In the genomic region with DNA sequence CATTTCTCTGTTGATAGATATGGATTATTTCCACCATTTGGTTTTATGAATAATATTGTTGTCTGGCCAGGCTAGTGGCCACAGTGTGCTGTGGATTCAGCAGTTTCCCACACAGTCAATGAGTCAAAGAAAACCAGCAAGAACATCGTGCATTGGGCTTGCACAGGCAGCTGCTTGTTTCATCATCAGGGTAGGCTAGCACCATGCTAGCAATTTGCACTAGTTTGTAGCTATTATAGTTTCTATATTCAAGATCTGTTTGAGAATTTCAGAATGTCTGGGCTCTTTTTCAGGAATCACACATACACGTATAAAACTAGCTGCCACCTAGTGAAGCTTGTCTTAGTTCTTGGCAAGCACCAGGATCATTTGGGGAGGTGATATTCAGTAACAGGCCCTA, we compare ENCODE assay signal across 25 mouse cellular contexts. TPM values are rescaled to one million over a fixed set of nuclear protein-coding genes. Genes with fewer than 3 reads are reported as not detected.
A peak's percentile ranks its signal among the peaks of the same experiment; 100 is the strongest.
DNase-seq lines count a peak whose midpoint lies in the region; ATAC-seq and TF ChIP-seq lines count a peak whose summit lies in the region.
"Had no signal": no experiment of that assay in that cellular context is flagged by ENCODE, and none has a peak within 500 bp of the region (broad histone marks: within the 10 kb centered on the region; RNA-seq: fewer than 3 reads in every experiment).

No protein-coding gene starts in this region.

- H3K4me2 ChIP-seq in kidney, embryonic 16.5 days (replicated peaks; ENCODE audit: low read depth, low read length) = no peak overlapping the region
- H3K4me2 ChIP-seq in stomach, embryonic 16.5 days (ENCODE audit: low read depth, low read length) = no peak overlapping the region
- H3K4me2 ChIP-seq in stomach, postnatal 0 days (replicated peaks; ENCODE audit: low read depth) = no peak overlapping the region
- H3K4me2 ChIP-seq in liver, postnatal 0 days (ENCODE audit: low read depth, low read length) = no peak overlapping the region
- H3K4me2 ChIP-seq: embryonic facial prominence, embryonic 15.5 days; hindbrain, embryonic 12.5 days had no signal

- no peak for TF ChIP-seq CTCF in stomach, postnatal 0 days (IDR thresholded peaks at IDR 0.05; ENCODE audit: low read depth)
- TF ChIP-seq CTCF in liver, postnatal 0 days (IDR thresholded peaks at IDR 0.05; ENCODE audit: low read depth) = no peak

- TF ChIP-seq EP300 in stomach, postnatal 0 days (optimal IDR thresholded peaks at IDR 0.05) = no peak
- no peak for TF ChIP-seq EP300 in liver, postnatal 0 days (IDR thresholded peaks at IDR 0.05; ENCODE audit: low read depth)

- ATAC-seq in frontal cortex, adult (ENCODE audit: low TSS enrichment) = peak; percentile 62
- no peak for ATAC-seq in kidney, embryonic 16.5 days (ENCODE audit: low FRiP score, low TSS enrichment)
- no peak for ATAC-seq in stomach, embryonic 16.5 days (ENCODE audit: insufficient read depth, low FRiP score)
- ATAC-seq in stomach, postnatal 0 days (ENCODE audit: low FRiP score, low TSS enrichment) = no peak
- no peak for ATAC-seq in megakaryocyte progenitor cell, adult 5-6 weeks (replicated peaks; ENCODE audit: poor library complexity)
- ATAC-seq in liver, postnatal 0 days = no peak
- ATAC-seq: CD4-positive, CD25-positive, alpha-beta regulatory T cell, adult 4 months; forebrain, embryonic 14.5 days had no signal

- no peak overlapping the region for H3K9ac ChIP-seq in kidney, embryonic 16.5 days (replicated peaks; ENCODE audit: low read length)
- H3K9ac ChIP-seq in stomach, embryonic 16.5 days (ENCODE audit: low read length) = no peak overlapping the region
- no peak overlapping the region for H3K9ac ChIP-seq in stomach, postnatal 0 days (ENCODE audit: low read length)
- no peak overlapping the region for H3K9ac ChIP-seq in liver, postnatal 0 days (replicated peaks)
- H3K9ac ChIP-seq: embryonic facial prominence, embryonic 15.5 days; hindbrain, embryonic 12.5 days had no signal

- no peaks in the 10 kb centered on the region for H3K9me3 ChIP-seq in kidney, embryonic 16.5 days (ENCODE audit: low read length)
- H3K9me3 ChIP-seq in stomach, embryonic 16.5 days (replicated peaks; ENCODE audit: control insufficient read depth, low read length) = no peaks in the 10 kb centered on the region
- no peaks in the 10 kb centered on the region for H3K9me3 ChIP-seq in stomach, postnatal 0 days (ENCODE audit: control insufficient read depth, low read length)
- no peaks in the 10 kb centered on the region for H3K9me3 ChIP-seq in liver, postnatal 0 days (ENCODE audit: low read length)
- H3K9me3 ChIP-seq: embryonic facial prominence, embryonic 15.5 days; forebrain, embryonic 10.5 days; G1E; heart, embryonic 10.5 days; hindbrain, embryonic 12.5 days had no signal

- no peak overlapping the region for H3K4me3 ChIP-seq in kidney, embryonic 16.5 days (ENCODE audit: low read length)
- no peak overlapping the region for H3K4me3 ChIP-seq in stomach, embryonic 16.5 days (replicated peaks; ENCODE audit: low read length)
- no peak overlapping the region for H3K4me3 ChIP-seq in stomach, postnatal 0 days (ENCODE audit: low read depth, low read length)
- no peak overlapping the region for H3K4me3 ChIP-seq in liver, postnatal 0 days (ENCODE audit: low read depth, low read length)
- H3K4me3 ChIP-seq: embryonic facial prominence, embryonic 15.5 days; erythroblast, embryonic 14.5 days; forebrain, embryonic 10.5 days; heart, embryonic 10.5 days; hindbrain, embryonic 12.5 days had no signal

- no peak for DNase-seq in frontal cortex, postnatal 25 days (ENCODE audit: low spot score in 2 of 2)
- no peak for DNase-seq in kidney, adult 9 months
- no peak for DNase-seq in stomach, postnatal 0 days (ENCODE audit: low spot score)
- DNase-seq in liver, postnatal 0 days = no peak
- DNase-seq: adrenal gland, postnatal 14 days; B cell, adult 2 months; cerebellum, adult 2 months; cerebellum, postnatal 14 days; embryo, embryonic 11 days; gastrocnemius, postnatal 10 days; heart, adult 18-20 months; heart, postnatal 10 days; heart, postnatal 4 days had no signal

- H3K27ac ChIP-seq in kidney, embryonic 16.5 days (ENCODE audit: low read length) = 0 out of 2 replicates have a peak overlapping the region, but pooled peaks have one; percentile 66
- peak overlapping the region; percentile 34; the same call in 1 of the 2 replicates for H3K27ac ChIP-seq in stomach, embryonic 16.5 days (ENCODE audit: low read length)
- no peak overlapping the region for H3K27ac ChIP-seq in stomach, postnatal 0 days (replicated peaks)
- no peak overlapping the region for H3K27ac ChIP-seq in liver, postnatal 0 days (ENCODE audit: low read depth)
- H3K27ac ChIP-seq: embryonic facial prominence, embryonic 15.5 days; forebrain, embryonic 10.5 days; heart, embryonic 10.5 days; hindbrain, embryonic 12.5 days had no signal

- WGBS in kidney, embryonic 16.5 days = 91% methylated on average over 2 of the region's 2 CpGs
- 83% methylated on average over 2 of the region's 2 CpGs for WGBS in stomach, embryonic 16.5 days
- 73% methylated on average over 2 of the region's 2 CpGs for WGBS in stomach, postnatal 0 days
- 70% methylated on average over 2 of the region's 2 CpGs for WGBS in liver, postnatal 0 days (ENCODE audit: insufficient replicate concordance)

- no peaks in the 10 kb centered on the region for H3K27me3 ChIP-seq in kidney, embryonic 16.5 days (ENCODE audit: insufficient read depth, low read length)
- no peaks in the 10 kb centered on the region for H3K27me3 ChIP-seq in stomach, embryonic 16.5 days (ENCODE audit: control insufficient read depth, insufficient read depth, low read length)
- H3K27me3 ChIP-seq in stomach, postnatal 0 days (ENCODE audit: control insufficient read depth, insufficient read depth, low read length) = no peaks in the 10 kb centered on the region
- no peaks in the 10 kb centered on the region for H3K27me3 ChIP-seq in liver, postnatal 0 days (ENCODE audit: insufficient read depth, low read length)
- H3K27me3 ChIP-seq: embryonic facial prominence, embryonic 15.5 days; hindbrain, embryonic 12.5 days had no signal

- H3K36me3 ChIP-seq in kidney, embryonic 16.5 days (ENCODE audit: insufficient read depth, low read length) = no peaks in the 10 kb centered on the region
- H3K36me3 ChIP-seq in stomach, embryonic 16.5 days (ENCODE audit: control insufficient read depth, insufficient read depth, low read length) = no peaks in the 10 kb centered on the region
- no peaks in the 10 kb centered on the region for H3K36me3 ChIP-seq in stomach, postnatal 0 days (ENCODE audit: control insufficient read depth, insufficient read depth, low read length)
- H3K36me3 ChIP-seq in liver, postnatal 0 days (replicated peaks; ENCODE audit: insufficient read depth, low read length) = no peaks in the 10 kb centered on the region
- H3K36me3 ChIP-seq: embryonic facial prominence, embryonic 15.5 days; forebrain, embryonic 10.5 days; G1E; heart, embryonic 10.5 days; hindbrain, embryonic 12.5 days had no signal

- H3K4me1 ChIP-seq in kidney, embryonic 16.5 days (ENCODE audit: insufficient read depth, low read length) = peaks cover 23% of the 10 kb centered on the region
- peaks cover 12% of the 10 kb centered on the region for H3K4me1 ChIP-seq in stomach, embryonic 16.5 days (ENCODE audit: control insufficient read depth, insufficient read depth, low read length)
- H3K4me1 ChIP-seq in stomach, postnatal 0 days (replicated peaks; ENCODE audit: control insufficient read depth, insufficient read depth) = no peaks in the 10 kb centered on the region; the same call in 1 of the 2 replicates
- H3K4me1 ChIP-seq in liver, postnatal 0 days (ENCODE audit: insufficient read depth) = 0 out of 2 replicates have a peak, but pooled peaks cover 9% of the 10 kb centered on the region

RNA-seq across cellular contexts. Expression of gene Car12, which starts 21.6 kb away (rescaled TPM):
- 27.7 and 30.7 TPM in 2 replicates for polyA plus RNA-seq in kidney, embryonic 16.5 days (2015; fragmentation: Nextera tagmentation; extraction: Ambion mirVana)
- 19.3 and 25.5 TPM in 2 replicates for polyA plus RNA-seq in stomach, embryonic 16.5 days (2015; fragmentation: Nextera tagmentation; extraction: Ambion mirVana)
- 11.1 and 11.3 TPM in 2 replicates for polyA plus RNA-seq in stomach, postnatal 0 days (2015; fragmentation: Nextera tagmentation; extraction: Ambion mirVana)
- total RNA-seq in megakaryocyte progenitor cell, adult 5-6 weeks (2015) = 2.3 and 2.7 TPM in 2 replicates
- total RNA-seq in megakaryocyte progenitor cell, adult 5-6 weeks (2017) = 1.2 and 2.4 TPM in 2 replicates
- polyA plus RNA-seq in liver, postnatal 0 days (2015; fragmentation: Nextera tagmentation; extraction: Ambion mirVana) = 0.05 and 0.12 TPM in 2 replicates
- total RNA-seq: heart, adult 18-20 months had no signal
- polyA plus RNA-seq: erythroblast, embryonic 14.5 days; G1E had no signal

Comparison
In these comparisons a context has a peak if more than half of its experiments do, and no peak if none do; other contexts are left out.
1. H3K27ac ChIP-seq: peak in kidney, embryonic 16.5 days (single experiment) and stomach, embryonic 16.5 days (single experiment); none in stomach, postnatal 0 days (single experiment) and liver, postnatal 0 days (single experiment).
2. RNA of gene Car12, which starts 21.6 kb away (polyA plus RNA-seq): 27.7 to 30.7 TPM in kidney, embryonic 16.5 days, 19.3 to 25.5 TPM in stomach, embryonic 16.5 days and 11.1 to 11.3 TPM in stomach, postnatal 0 days; 0.05 to 0.12 TPM in liver, postnatal 0 days; every median in the first group is over 10 times any median in the second.